Mouse (Mus musculus) cerebellum, adult 2 months (tissue): ENCODE results near the gene Sh3bgr. TPM values are rescaled to one million over a fixed set of nuclear protein-coding genes. Genes with fewer than 3 reads are reported as not detected.

Experiments
- DNase-seq, 2 experiments: peaks; one replicate each; pipeline ENCODE4 v3.0.0; 2021
- H3K27ac ChIP-seq: fragments of 200-500 bp; 2 replicates; pipeline ENCODE4 v1.5.1; 2012; ENCODE audit warnings: low read length, control low read depth, inconsistent platforms; ENCODE audit not compliant: insufficient read depth
- H3K27me3 ChIP-seq: fragments of 200-500 bp; 2 replicates; pipeline ENCODE4 v1.6.1; 2012; ENCODE audit warnings: inconsistent platforms, mild to moderate bottlenecking, low read length, moderate library complexity; ENCODE audit not compliant: control insufficient read depth, insufficient read depth
- H3K4me1 ChIP-seq: fragments of 200-500 bp; 2 replicates; pipeline ENCODE4 v1.6.1; 2011; ENCODE audit warnings: low read length; ENCODE audit not compliant: control insufficient read depth, insufficient read depth
- H3K4me3 ChIP-seq: fragments of 200-500 bp; replicated peaks from 2 replicates; pipeline ENCODE3; 2011; ENCODE audit warnings: mild to moderate bottlenecking, low read depth, low read length, control low read depth; ENCODE audit not compliant: insufficient read depth
- CTCF ChIP-seq: fragments of 200-500 bp; IDR thresholded peaks from 2 replicates; pipeline ENCODE4 v1.5.1; 2011; ENCODE audit warnings: low read depth, mild to moderate bottlenecking, control low read depth, low read length, moderate library complexity, borderline replicate concordance; ENCODE audit not compliant: insufficient read depth
- POLR2A ChIP-seq: fragments of 200-500 bp; IDR thresholded peaks from 2 replicates; pipeline ENCODE4 v1.6.1; 2011; ENCODE audit warnings: low read length, control low read depth, borderline replicate concordance; ENCODE audit not compliant: insufficient read depth
- WGBS: fragments of 180-500 bp; shearing (Covaris S2); methylation state at CpG from one replicate; pipeline ENCODE4 v1.1.7; 2018; 5-methylcytosine and 5-hydroxymethylcytosine counted together
- polyA plus RNA-seq: library from polyadenylated mRNA; depleted of rRNA; stranded (reverse); fragments of >200 nt; gene quantifications from 2 replicates; pipeline ENCODE4 v1.2.3, GENCODE M21; 2012

The Sh3bgr gene
- polyA plus RNA-seq, 1 experiment = 54.5 TPM

DNA sequence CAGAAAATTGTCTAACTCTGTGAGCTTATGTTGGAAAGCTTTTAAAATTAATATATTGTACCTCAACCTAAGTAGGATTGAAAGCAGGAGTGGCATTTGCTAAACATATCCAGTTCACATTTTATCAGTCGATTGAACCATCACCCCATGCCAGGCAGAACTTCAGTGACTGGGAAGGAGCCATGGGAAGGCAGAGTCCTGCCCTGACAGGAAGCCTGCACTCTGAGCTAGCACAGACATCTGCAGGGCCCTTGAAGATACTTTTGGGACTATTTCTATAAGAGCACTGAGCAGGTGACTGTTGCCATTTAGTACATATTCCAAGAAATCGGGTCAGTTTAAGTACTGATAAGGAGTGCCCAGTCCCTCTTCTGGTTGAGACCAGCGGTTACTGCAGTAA, 21.7 kb downstream of the Sh3bgr start:
- Histone ChIP-seq H3K4me3 (no peak overlapping the region), H3K27me3 (no peaks in the 10 kb centered on the region), H3K27ac (no peak overlapping the region), H3K4me1 (peaks cover 12% of the 10 kb centered on the region)
- 68% methylated on average over 3 of the region's 3 CpGs for WGBS
- no peak for DNase-seq
- TF ChIP-seq CTCF (no peak), POLR2A (no peak)

GRCm38 (mm10) chr16:96222452-96222851, 22.2 kb downstream of the Sh3bgr start:
- no peak for TF ChIP-seq CTCF
- TF ChIP-seq POLR2A = no peak
- 94% methylated on average over 1 of the region's 1 CpGs for WGBS
- H3K27ac ChIP-seq = no peak overlapping the region
- H3K4me3 ChIP-seq = no peak overlapping the region
- no peak for DNase-seq
- H3K4me1 ChIP-seq = peaks cover 12% of the 10 kb centered on the region
- no peaks in the 10 kb centered on the region for H3K27me3 ChIP-seq

DNA sequence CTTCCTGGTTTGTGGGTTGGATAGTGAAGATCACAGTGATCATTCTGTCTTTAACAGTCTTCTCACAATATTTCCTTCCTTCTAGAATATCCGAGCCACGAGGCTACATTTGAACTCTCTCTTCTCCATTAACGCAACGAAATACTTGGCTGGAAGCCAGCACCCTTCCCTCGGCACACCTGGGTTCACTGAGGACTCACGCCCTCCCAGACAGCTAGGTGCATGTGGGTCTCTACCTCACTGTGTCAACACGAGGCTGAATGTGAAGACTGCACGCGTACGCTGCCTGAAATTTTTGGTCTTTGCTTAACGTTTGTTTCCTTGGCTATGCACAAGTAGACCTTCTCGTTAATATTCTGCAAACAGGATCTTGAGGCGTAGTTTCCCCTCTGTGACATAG, 28.2 kb downstream of the Sh3bgr start:
- no peak for DNase-seq
- TF ChIP-seq CTCF (no peak), POLR2A (no peak)
- no peak overlapping the region for H3K4me3 ChIP-seq
- H3K27me3 ChIP-seq = no peaks in the 10 kb centered on the region
- WGBS = 71% methylated on average over 13 of the region's 13 CpGs
- H3K27ac ChIP-seq = no peak overlapping the region
- H3K4me1 ChIP-seq = no peaks in the 10 kb centered on the region

- 56% methylated on average over 8 of the region's 8 CpGs for WGBS
- Histone ChIP-seq H3K4me3 (no peak overlapping the region), H3K4me1 (no peaks in the 10 kb centered on the region), H3K27ac (no peak overlapping the region), H3K27me3 (no peaks in the 10 kb centered on the region)
- DNase-seq = no peak
- no peak for TF ChIP-seq POLR2A
- TF ChIP-seq CTCF = no peak
Measured at GRCm38 (mm10) chr16:96229044-96229555, 28.9 kb downstream of the Sh3bgr start.

GRCm38 (mm10) chr16:96230411-96230810, 30.2 kb downstream of the Sh3bgr start:
- H3K27ac ChIP-seq = no peak overlapping the region
- 28% methylated on average over 11 of the region's 11 CpGs for WGBS
- peak; percentile 77 for DNase-seq
- H3K4me1 ChIP-seq = no peaks in the 10 kb centered on the region
- no peak overlapping the region for H3K4me3 ChIP-seq
- TF ChIP-seq CTCF (peak; percentile 94), POLR2A (no peak)
- no peaks in the 10 kb centered on the region for H3K27me3 ChIP-seq

GRCm38 (mm10) chr16:96231251-96231650, 31.0 kb downstream of the Sh3bgr start:
- Histone ChIP-seq H3K27me3 (no peaks in the 10 kb centered on the region), H3K4me1 (no peaks in the 10 kb centered on the region), H3K4me3 (no peak overlapping the region), H3K27ac (no peak overlapping the region)
- 96% methylated on average over 4 of the region's 4 CpGs for WGBS
- TF ChIP-seq POLR2A (no peak), CTCF (no peak)
- no peak for DNase-seq

GRCm38 (mm10) chr16:96231974-96232373, 31.7 kb downstream of the Sh3bgr start:
- DNase-seq = no peak
- Histone ChIP-seq H3K27ac (no peak overlapping the region), H3K4me3 (no peak overlapping the region), H3K27me3 (no peaks in the 10 kb centered on the region), H3K4me1 (no peaks in the 10 kb centered on the region)
- TF ChIP-seq CTCF (no peak), POLR2A (no peak)
- 89% methylated on average over 8 of the region's 8 CpGs for WGBS

GRCm38 (mm10) chr16:96233996-96234395, 33.7 kb downstream of the Sh3bgr start:
- no peak overlapping the region for H3K27ac ChIP-seq
- H3K4me3 ChIP-seq = no peak overlapping the region
- WGBS = 83% methylated on average over 8 of the region's 8 CpGs
- no peaks in the 10 kb centered on the region for H3K27me3 ChIP-seq
- TF ChIP-seq CTCF (no peak), POLR2A (no peak)
- no peak for DNase-seq
- no peaks in the 10 kb centered on the region for H3K4me1 ChIP-seq
